Mouse (Mus musculus) heart, embryonic 12.5 days (tissue): ENCODE results near the gene Fra10ac1. TPM values are rescaled to one million over a fixed set of nuclear protein-coding genes. Genes with fewer than 3 reads are reported as not detected.

Experiments
- ATAC-seq: fragments of 200-750 bp; cut with Nextera tagmentation; 2 replicates; pipeline ENCODE4 v1.8.0; 2017; ENCODE audit warnings: moderate TSS enrichment, moderate library complexity; ENCODE audit not compliant: insufficient number of reproducible peaks, low FRiP score
- H3K27ac ChIP-seq: fragments of 300-500 bp; sonication (generic); 2 replicates; pipeline ENCODE4 v1.5.1; 2016; ENCODE audit warnings: mild to moderate bottlenecking, moderate library complexity; ENCODE audit not compliant: poor library complexity, severe bottlenecking
- H3K27me3 ChIP-seq: fragments of 300-500 bp; sonication (generic); replicated peaks from 2 replicates; pipeline ENCODE4 v1.6.1; 2016; ENCODE audit warnings: mild to moderate bottlenecking, moderate library complexity
- H3K36me3 ChIP-seq: fragments of 300-500 bp; sonication (generic); 2 replicates; pipeline ENCODE4 v1.6.1; 2016; ENCODE audit warnings: mild to moderate bottlenecking, moderate library complexity
- H3K4me1 ChIP-seq: fragments of 300-500 bp; sonication (generic); replicated peaks from 2 replicates; pipeline ENCODE4 v1.6.1; 2016; ENCODE audit warnings: mild to moderate bottlenecking
- H3K4me2 ChIP-seq: fragments of 300-500 bp; sonication (generic); 2 replicates; pipeline ENCODE4 v1.6.1; 2016; ENCODE audit warnings: mild to moderate bottlenecking, moderate library complexity
- H3K4me3 ChIP-seq: fragments of 300-500 bp; sonication (generic); 2 replicates; pipeline ENCODE4 v1.5.1; 2016; ENCODE audit warnings: mild to moderate bottlenecking
- H3K9ac ChIP-seq: fragments of 300-500 bp; sonication (generic); 2 replicates; pipeline ENCODE4 v1.6.1; 2016; ENCODE audit warnings: mild to moderate bottlenecking, moderate library complexity
- H3K9me3 ChIP-seq: fragments of 300-500 bp; sonication (generic); replicated peaks from 2 replicates; pipeline ENCODE4 v1.6.1; 2016; ENCODE audit warnings: mild to moderate bottlenecking, moderate library complexity
- WGBS: fragments of 180-500 bp; shearing (Covaris S2); methylation state at CpG from one replicate; pipeline ENCODE4 v1.1.7; 2016; 5-methylcytosine and 5-hydroxymethylcytosine counted together
- polyA plus RNA-seq: library from polyadenylated mRNA; unstranded; fragments of >200 nt; fragmentation: Nextera tagmentation; extraction: Ambion mirVana; gene quantifications from 2 replicates; pipeline ENCODE4 v1.2.1, GENCODE M21; 2016

Gene Fra10ac1
- polyA plus RNA-seq, 1 experiment from 2014 or later: 30.2 TPM

DNA sequence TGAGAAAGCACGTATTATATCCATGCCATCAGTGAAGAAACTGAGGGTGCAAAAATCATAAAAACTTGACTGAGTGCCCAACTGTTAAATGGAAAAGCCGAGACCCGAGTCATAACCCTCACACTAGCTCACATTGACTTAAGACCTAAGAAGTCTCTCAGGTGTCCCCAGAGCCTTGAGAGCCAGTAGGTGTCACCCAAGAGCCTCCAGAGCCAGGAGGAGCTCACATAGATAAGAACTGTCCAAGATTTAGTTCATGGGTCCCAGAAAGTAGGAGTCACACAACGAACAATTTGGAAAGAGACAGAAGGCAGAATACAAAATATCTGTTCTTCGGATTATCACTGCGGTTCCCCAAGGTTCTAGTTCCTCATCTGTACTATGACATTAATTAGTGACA is 29.8 kb upstream of the Fra10ac1 start:
- no peak for ATAC-seq
- no peaks in the 10 kb centered on the region for H3K36me3 ChIP-seq
- H3K4me3 ChIP-seq: no peak overlapping the region
- H3K9ac ChIP-seq: no peak overlapping the region
- H3K4me1 ChIP-seq: 0 out of 2 replicates have a peak, but pooled peaks cover 5% of the 10 kb centered on the region
- no peaks in the 10 kb centered on the region for H3K9me3 ChIP-seq
- WGBS: 52% methylated on average over 6 of the region's 6 CpGs
- H3K27ac ChIP-seq: no peak overlapping the region
- H3K4me2 ChIP-seq: no peak overlapping the region
- no peaks in the 10 kb centered on the region for H3K27me3 ChIP-seq

DNA sequence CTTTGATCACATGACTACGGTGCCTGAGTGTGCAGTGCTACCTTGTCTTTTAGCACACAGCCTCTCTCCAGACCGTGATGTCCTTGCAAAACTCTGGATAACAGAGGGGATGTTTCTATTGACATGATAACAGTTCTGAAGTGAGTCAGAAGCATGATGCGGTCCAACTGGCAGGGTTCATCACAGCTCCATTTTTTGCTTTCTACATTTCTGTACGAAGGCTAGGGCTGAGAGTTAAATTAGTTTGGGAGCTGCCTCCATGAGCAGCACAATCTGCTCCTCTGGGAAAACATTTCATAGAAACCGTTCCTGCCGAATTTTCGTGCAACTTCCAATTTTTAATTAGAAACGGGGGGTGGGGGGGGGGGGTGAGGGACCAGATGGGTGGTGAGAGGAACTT is 25.7 kb upstream of the Fra10ac1 start:
- no peak for ATAC-seq
- Histone ChIP-seq H3K4me3 (no peak overlapping the region), H3K4me1 (0 out of 2 replicates have a peak, but pooled peaks cover 5% of the 10 kb centered on the region), H3K9me3 (no peaks in the 10 kb centered on the region), H3K4me2 (no peak overlapping the region), H3K36me3 (no peaks in the 10 kb centered on the region), H3K27ac (no peak overlapping the region), H3K9ac (no peak overlapping the region), H3K27me3 (no peaks in the 10 kb centered on the region)
- 77% methylated on average over 8 of the region's 8 CpGs for WGBS

DNA sequence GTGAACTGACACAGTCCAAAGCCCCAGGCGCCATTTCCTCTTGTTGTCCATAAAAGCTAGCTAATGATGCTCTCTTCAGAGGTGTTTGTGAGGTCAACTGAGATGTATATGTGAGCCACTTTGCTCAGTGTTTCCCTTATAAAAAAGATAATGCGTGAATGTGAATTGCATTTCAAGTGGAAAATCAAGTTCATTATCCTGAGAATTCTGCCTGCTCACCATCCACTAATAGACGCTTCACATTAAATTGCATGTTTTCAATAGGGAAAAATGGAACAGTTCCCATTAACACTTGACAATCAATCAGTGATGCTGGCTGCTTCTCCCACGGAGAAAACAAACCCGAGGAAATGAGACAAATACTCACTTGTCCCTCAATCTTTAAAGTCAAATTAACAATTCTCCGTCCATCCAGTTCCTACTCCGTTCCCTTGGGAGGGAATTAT is 22.2 kb upstream of the Fra10ac1 start:
- Histone ChIP-seq H3K4me1 (no peaks in the 10 kb centered on the region), H3K9ac (no peak overlapping the region), H3K9me3 (no peaks in the 10 kb centered on the region), H3K4me2 (no peak overlapping the region), H3K27me3 (no peaks in the 10 kb centered on the region), H3K27ac (no peak overlapping the region), H3K36me3 (no peaks in the 10 kb centered on the region), H3K4me3 (no peak overlapping the region)
- ATAC-seq: no peak
- 76% methylated on average over 7 of the region's 7 CpGs for WGBS

DNA sequence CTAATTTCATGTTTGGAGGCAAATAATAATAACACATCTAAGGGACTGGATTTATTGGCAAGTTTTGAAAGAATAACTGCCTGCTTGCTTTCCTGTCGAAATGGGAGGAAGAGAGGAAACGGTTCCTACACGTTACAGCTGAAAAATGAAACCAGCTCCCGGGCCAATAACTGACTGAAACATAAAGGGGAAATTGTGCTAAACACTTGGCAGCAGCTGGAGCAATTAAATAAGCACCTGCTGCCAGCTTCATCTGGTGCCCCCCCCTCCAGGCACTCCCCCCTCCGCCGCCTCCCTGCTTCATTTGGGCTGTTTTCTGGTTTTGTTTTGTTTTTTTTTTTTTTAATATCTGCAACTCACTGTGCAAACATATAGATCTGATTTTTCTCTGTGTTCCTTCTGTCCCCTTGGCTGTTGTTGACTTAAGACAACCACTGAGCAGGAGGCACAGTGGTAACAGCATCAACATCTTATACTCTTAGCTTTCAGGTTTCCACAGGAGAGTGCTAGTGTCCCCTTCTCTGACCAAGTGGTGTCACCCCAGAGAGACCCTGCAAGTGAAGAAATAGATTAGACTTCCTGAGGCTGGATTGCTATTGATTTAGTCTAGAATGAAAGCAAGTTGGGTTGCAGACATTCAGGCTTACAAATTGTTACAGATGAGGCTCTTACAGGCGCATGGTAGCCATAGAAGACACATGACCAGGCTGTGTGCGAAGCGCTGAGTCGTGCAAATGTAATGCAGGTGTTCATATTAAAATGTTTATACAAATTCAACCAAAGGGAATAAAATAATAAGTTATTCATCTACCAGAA is 21.6 kb upstream of the Fra10ac1 start:
- Histone ChIP-seq H3K4me3 (no peak overlapping the region), H3K4me1 (no peaks in the 10 kb centered on the region), H3K9ac (no peak overlapping the region), H3K9me3 (no peaks in the 10 kb centered on the region), H3K27ac (no peak overlapping the region), H3K36me3 (no peaks in the 10 kb centered on the region), H3K27me3 (no peaks in the 10 kb centered on the region), H3K4me2 (no peak overlapping the region)
- no peak for ATAC-seq
- WGBS: 75% methylated on average over 10 of the region's 10 CpGs

- no peak overlapping the region for H3K4me3 ChIP-seq
- H3K9ac ChIP-seq: no peak overlapping the region
- no peak overlapping the region for H3K4me2 ChIP-seq
- no peaks in the 10 kb centered on the region for H3K27me3 ChIP-seq
- WGBS: 66% methylated on average over 8 of the region's 8 CpGs
- H3K36me3 ChIP-seq: no peaks in the 10 kb centered on the region
- no peaks in the 10 kb centered on the region for H3K4me1 ChIP-seq
- no peak for ATAC-seq
- H3K27ac ChIP-seq: no peak overlapping the region
- no peaks in the 10 kb centered on the region for H3K9me3 ChIP-seq
Measured at GRCm38 (mm10) chr19:38244748-38245147, 20.8 kb upstream of the Fra10ac1 start.

GRCm38 (mm10) chr19:38242314-38242852 is 18.4 kb upstream of the Fra10ac1 start:
- ATAC-seq: no peak
- peaks cover 4% of the 10 kb centered on the region; the same call in 1 of the 2 replicates for H3K4me1 ChIP-seq
- 75% methylated on average over 8 of the region's 8 CpGs for WGBS
- H3K4me2 ChIP-seq: no peak overlapping the region
- no peaks in the 10 kb centered on the region for H3K27me3 ChIP-seq
- no peak overlapping the region for H3K27ac ChIP-seq
- no peaks in the 10 kb centered on the region for H3K9me3 ChIP-seq
- no peak overlapping the region for H3K9ac ChIP-seq
- H3K36me3 ChIP-seq: no peaks in the 10 kb centered on the region
- no peak overlapping the region for H3K4me3 ChIP-seq

DNA sequence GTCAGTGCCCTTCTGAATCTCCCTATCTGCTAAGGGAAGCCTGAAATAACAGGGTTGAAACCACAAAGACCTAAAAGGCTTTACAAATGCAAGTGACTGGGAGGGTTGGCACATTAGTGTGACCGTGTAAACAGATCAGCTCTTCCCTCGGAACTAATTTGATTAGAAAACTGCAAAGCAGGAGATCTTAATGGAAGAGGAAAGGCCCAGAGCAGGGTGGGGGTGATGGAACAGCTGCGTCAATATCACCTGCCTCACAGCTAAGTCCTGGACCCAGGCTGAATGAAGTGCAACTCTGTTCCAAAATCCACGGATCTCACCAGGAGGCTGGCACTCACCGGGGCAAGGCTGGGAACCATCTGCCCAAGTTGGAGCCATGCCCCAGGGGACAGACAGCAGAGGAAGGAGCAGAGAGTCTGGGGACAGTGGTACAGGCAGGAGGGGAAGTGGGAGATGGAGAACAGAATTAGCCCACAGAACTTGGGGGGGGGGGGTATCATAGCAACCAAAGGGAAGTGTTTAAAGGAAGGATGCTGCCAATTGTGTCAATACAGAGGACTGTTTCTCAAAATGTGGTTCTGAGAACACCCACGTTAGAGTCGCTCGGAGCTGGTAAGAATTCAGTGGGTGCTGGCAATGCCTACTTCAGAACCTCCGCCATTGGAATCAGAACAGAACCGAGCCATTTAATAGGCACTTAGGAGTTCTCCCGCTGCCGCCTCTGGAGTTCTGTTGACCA is 14.4 kb upstream of the Fra10ac1 start:
- WGBS: 61% methylated on average over 12 of the region's 12 CpGs

GRCm38 (mm10) chr19:38237834-38238212 is 13.9 kb upstream of the Fra10ac1 start:
- Histone ChIP-seq H3K4me3 (no peak overlapping the region), H3K36me3 (no peaks in the 10 kb centered on the region), H3K4me1 (peaks cover 4% of the 10 kb centered on the region; the same call in 1 of the 2 replicates), H3K9ac (no peak overlapping the region), H3K27me3 (no peaks in the 10 kb centered on the region), H3K9me3 (no peaks in the 10 kb centered on the region), H3K4me2 (no peak overlapping the region), H3K27ac (no peak overlapping the region)
- peak; percentile 51; the same call in 1 of the 2 replicates for ATAC-seq
- 40% methylated on average over 3 of the region's 3 CpGs for WGBS

More for the DNA sequence above, 14.4 kb upstream of the Fra10ac1 start:
- Histone ChIP-seq H3K36me3 (no peaks in the 10 kb centered on the region), H3K4me3 (no peak overlapping the region), H3K9me3 (no peaks in the 10 kb centered on the region), H3K27ac (no peak overlapping the region), H3K4me1 (peaks cover 4% of the 10 kb centered on the region; the same call in 1 of the 2 replicates), H3K4me2 (no peak overlapping the region), H3K27me3 (no peaks in the 10 kb centered on the region), H3K9ac (no peak overlapping the region)
- ATAC-seq: no peak

- Histone ChIP-seq H3K4me3 (no peak overlapping the region), H3K9me3 (no peaks in the 10 kb centered on the region), H3K9ac (no peak overlapping the region), H3K36me3 (no peaks in the 10 kb centered on the region), H3K4me1 (peaks cover 4% of the 10 kb centered on the region; the same call in 1 of the 2 replicates), H3K27ac (no peak overlapping the region), H3K27me3 (no peaks in the 10 kb centered on the region), H3K4me2 (no peak overlapping the region)
- no peak for ATAC-seq
- WGBS: 57% methylated on average over 5 of the region's 5 CpGs
Measured at GRCm38 (mm10) chr19:38236526-38236925, 12.6 kb upstream of the Fra10ac1 start.

DNA sequence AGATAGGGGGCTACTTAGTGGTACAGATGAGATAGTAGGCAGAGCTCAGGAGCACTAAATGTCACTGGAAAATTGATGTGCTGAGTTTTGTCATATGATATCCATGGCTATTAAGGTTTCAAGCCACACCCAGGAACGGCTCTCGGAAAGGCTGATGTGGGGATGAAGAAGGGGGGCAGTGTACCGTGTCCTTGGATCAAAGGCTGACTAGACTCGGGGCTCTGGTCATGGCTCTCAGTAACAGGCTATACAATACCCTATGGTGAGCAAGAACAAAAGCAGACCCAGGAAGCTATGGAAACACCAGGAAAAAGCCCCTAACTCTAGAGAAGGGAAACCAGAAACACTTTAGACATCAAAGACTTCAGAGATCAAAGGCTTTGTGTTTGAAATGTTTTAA is 8.6 kb upstream of the Fra10ac1 start:
- H3K4me3 ChIP-seq: no peak overlapping the region
- 65% methylated on average over 4 of the region's 4 CpGs for WGBS
- H3K9me3 ChIP-seq: 0 out of 2 replicates have a peak, but pooled peaks cover 2% of the 10 kb centered on the region
- no peak overlapping the region for H3K9ac ChIP-seq
- H3K36me3 ChIP-seq: no peaks in the 10 kb centered on the region
- H3K27ac ChIP-seq: no peak overlapping the region
- no peak overlapping the region for H3K4me2 ChIP-seq
- H3K27me3 ChIP-seq: no peaks in the 10 kb centered on the region
- no peak for ATAC-seq
- H3K4me1 ChIP-seq: no peaks in the 10 kb centered on the region

- Histone ChIP-seq H3K4me2 (no peak overlapping the region), H3K27ac (no peak overlapping the region), H3K36me3 (no peaks in the 10 kb centered on the region), H3K4me3 (no peak overlapping the region), H3K9ac (no peak overlapping the region), H3K4me1 (no peaks in the 10 kb centered on the region), H3K9me3 (0 out of 2 replicates have a peak, but pooled peaks cover 2% of the 10 kb centered on the region), H3K27me3 (no peaks in the 10 kb centered on the region)
- ATAC-seq: no peak
- WGBS: 68% methylated on average over 8 of the region's 8 CpGs
Measured at GRCm38 (mm10) chr19:38232087-38232486, 8.1 kb upstream of the Fra10ac1 start.
